Mouse (Mus musculus): Measurements from ENCODE around the gene BB287469. TPM values are rescaled to one million over a fixed set of nuclear protein-coding genes. Genes with fewer than 3 reads are reported as not detected.

Gene BB287469
- polyA plus RNA-seq (2014; fragmentation: Illumina TruSeq; extraction: RNeasy Lipid Tissue Mini Kit (QIAGEN cat#74804); ENCODE audit: low read depth, low replicate concordance) = 10.9 TPM

DNA sequence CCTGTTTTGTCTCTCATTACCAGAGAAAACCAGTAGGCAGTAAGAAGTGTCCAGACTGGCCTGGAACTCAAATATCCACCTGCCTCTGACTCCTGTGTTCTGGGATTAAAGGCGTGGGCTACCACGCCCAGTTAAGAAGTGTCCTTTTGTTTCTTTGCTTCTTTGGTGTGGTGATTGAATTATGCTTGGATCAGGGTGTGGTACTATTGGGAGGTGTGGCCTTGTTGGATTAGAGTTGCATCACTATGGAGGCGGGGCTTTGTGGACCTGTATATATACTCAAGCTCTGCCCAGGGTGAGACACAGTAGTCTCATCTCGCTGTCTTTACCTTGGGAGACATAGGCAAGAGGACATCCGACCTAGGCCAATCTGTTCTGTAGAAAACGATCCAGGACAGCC lies at the start of gene BB287469:
Gene BB287469, plus strand, starts transcription at position 301 of the 400 bp plus-strand sequence.

DNA sequence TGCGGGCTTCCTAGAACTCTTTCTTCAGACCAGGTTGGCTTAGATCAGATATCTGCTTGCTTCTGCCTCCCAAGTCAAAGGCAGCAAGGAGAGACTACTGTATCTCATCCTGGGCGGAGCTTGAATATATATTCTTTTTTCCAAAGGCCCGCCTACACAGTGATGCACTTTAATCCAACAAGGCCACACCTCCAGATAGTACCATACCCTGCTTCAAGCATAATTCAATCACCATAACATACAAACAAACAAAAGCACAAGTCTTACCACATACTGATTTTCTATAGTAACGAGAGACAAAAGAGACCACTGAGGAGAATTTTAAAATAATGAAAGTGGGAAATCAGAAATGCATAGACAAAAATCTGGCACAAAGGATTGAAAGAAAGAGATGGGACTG lies 40.7 kb upstream of the BB287469 start, which contains the start of gene Gm21319:
Gene Gm21319, minus strand, starts transcription at position 101 of the 400 bp plus-strand sequence.

DNA sequence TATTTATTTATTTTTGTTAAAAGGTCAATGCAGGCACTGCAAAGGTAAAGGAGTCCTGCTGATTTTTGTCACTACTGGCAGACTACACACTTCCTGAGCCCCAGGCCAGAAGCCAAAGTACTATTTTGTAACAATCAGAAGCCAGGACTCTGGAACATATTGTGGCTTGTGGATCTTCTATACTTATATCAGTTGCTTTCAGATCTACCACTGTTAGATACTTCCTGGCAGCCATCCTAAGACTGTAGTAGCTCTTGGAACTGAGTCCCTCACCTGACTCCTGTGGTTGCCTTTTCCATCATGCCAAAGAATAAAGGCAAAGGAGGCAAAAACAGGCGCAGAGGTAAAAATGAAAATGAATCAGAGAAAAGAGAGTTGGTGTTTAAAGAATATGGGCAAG lies 21.2 kb upstream of the BB287469 start, which contains the start of gene Gm21936:
Gene Gm21936, plus strand, starts transcription at position 301 of the 400 bp plus-strand sequence.

DNA sequence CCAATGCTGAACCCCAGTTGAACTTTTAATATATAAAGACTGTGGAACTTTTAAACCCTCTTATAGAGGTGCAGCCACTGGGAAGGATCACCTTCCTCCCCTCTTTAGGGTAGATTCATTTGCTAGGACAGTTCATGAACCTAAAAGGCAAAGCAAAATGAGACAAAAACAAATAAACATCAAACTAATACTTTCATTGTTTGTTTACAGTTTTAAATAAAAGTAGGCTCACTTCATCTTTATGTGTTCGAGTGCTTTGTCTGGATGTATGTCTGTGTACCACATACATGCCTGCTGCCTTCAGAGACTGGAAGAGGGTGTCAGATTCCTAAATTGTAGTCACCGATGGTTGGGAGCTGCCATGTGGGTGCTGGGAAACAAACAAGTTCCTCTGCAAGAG lies 25.9 kb downstream of the BB287469 start, which contains the start of gene Gm2001:
Gene Gm2001, minus strand, starts transcription at position 101 of the 400 bp plus-strand sequence.

Other genes starting within 250 kb of the BB287469 start
- 0.25 TPM for gene Oog1, start 213.9 kb upstream of the BB287469 start, polyA plus RNA-seq (2014; fragmentation: Illumina TruSeq; extraction: RNeasy Lipid Tissue Mini Kit (QIAGEN cat#74804); ENCODE audit: low read depth, low replicate concordance)
- 9.2 TPM for gene Gm4027, start 197.7 kb upstream of the BB287469 start, polyA plus RNA-seq (2014; fragmentation: Illumina TruSeq; extraction: RNeasy Lipid Tissue Mini Kit (QIAGEN cat#74804); ENCODE audit: low read depth, low replicate concordance)
- not detected for gene Gm16381, start 172.0 kb upstream of the BB287469 start, polyA plus RNA-seq (2014; fragmentation: Illumina TruSeq; extraction: RNeasy Lipid Tissue Mini Kit (QIAGEN cat#74804); ENCODE audit: low read depth, low replicate concordance)
- not detected for gene Gm21319, start 40.8 kb upstream of the BB287469 start, polyA plus RNA-seq (2014; fragmentation: Illumina TruSeq; extraction: RNeasy Lipid Tissue Mini Kit (QIAGEN cat#74804); ENCODE audit: low read depth, low replicate concordance)
- not detected for gene Gm21936, start 21.1 kb upstream of the BB287469 start, polyA plus RNA-seq (2014; fragmentation: Illumina TruSeq; extraction: RNeasy Lipid Tissue Mini Kit (QIAGEN cat#74804); ENCODE audit: low read depth, low replicate concordance)
- gene Gm2001, start 25.8 kb downstream of the BB287469 start, polyA plus RNA-seq (2014; fragmentation: Illumina TruSeq; extraction: RNeasy Lipid Tissue Mini Kit (QIAGEN cat#74804); ENCODE audit: low read depth, low replicate concordance) = not detected
- gene Gm2016, start 57.5 kb downstream of the BB287469 start, polyA plus RNA-seq (2014; fragmentation: Illumina TruSeq; extraction: RNeasy Lipid Tissue Mini Kit (QIAGEN cat#74804); ENCODE audit: low read depth, low replicate concordance) = not detected
- gene Gm2022, start 78.8 kb downstream of the BB287469 start, polyA plus RNA-seq (2014; fragmentation: Illumina TruSeq; extraction: RNeasy Lipid Tissue Mini Kit (QIAGEN cat#74804); ENCODE audit: low read depth, low replicate concordance) = not detected
- not detected for gene Gm2035, start 103.3 kb downstream of the BB287469 start, polyA plus RNA-seq (2014; fragmentation: Illumina TruSeq; extraction: RNeasy Lipid Tissue Mini Kit (QIAGEN cat#74804); ENCODE audit: low read depth, low replicate concordance)
- not detected for gene Gm2042, start 137.5 kb downstream of the BB287469 start, polyA plus RNA-seq (2014; fragmentation: Illumina TruSeq; extraction: RNeasy Lipid Tissue Mini Kit (QIAGEN cat#74804); ENCODE audit: low read depth, low replicate concordance)
- not detected for gene Gm2075, start 195.3 kb downstream of the BB287469 start, polyA plus RNA-seq (2014; fragmentation: Illumina TruSeq; extraction: RNeasy Lipid Tissue Mini Kit (QIAGEN cat#74804); ENCODE audit: low read depth, low replicate concordance)
- not detected for gene Gm6803, start 202.2 kb downstream of the BB287469 start, polyA plus RNA-seq (2014; fragmentation: Illumina TruSeq; extraction: RNeasy Lipid Tissue Mini Kit (QIAGEN cat#74804); ENCODE audit: low read depth, low replicate concordance)
- gene Gm2056, start 210.4 kb downstream of the BB287469 start, polyA plus RNA-seq (2014; fragmentation: Illumina TruSeq; extraction: RNeasy Lipid Tissue Mini Kit (QIAGEN cat#74804); ENCODE audit: low read depth, low replicate concordance) = 3.3 TPM

Data from testis, adult 10 weeks (tissue).